In the genomic region with DNA sequence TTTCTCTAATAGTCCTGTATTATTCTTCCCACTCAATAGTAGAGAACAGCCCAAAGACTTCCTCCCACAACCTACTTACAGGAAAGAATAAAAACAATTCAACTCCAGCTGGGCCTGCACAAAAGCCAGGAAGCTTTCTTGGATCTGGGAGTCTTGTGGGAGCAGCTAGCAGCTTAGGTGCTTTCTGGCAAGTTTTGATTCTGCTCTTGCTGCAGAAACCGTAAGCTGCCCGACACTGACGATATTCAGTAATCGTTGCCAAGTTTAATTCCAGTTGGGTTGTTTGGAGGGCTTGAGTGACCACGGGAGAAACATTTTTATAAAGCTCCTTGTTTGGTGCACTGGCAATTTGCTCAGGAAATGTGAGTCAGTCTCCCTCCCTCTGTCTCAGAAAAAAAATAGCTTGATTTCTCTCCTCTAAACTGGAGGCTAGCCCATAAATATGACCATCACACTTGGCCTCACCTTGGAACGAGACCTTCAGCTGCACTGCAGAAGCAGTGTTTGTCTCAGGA, we compare ENCODE assay signal across 9 mouse cellular contexts. TPM values are rescaled to one million over a fixed set of nuclear protein-coding genes. Genes with fewer than 3 reads are reported as not detected.
DNase-seq lines count a peak whose midpoint lies in the region; ATAC-seq and TF ChIP-seq lines count a peak whose summit lies in the region.
"Had no signal": no experiment of that assay in that cellular context is flagged by ENCODE, and none has a peak within 500 bp of the region (broad histone marks: within the 10 kb centered on the region; RNA-seq: fewer than 3 reads in every experiment).

No protein-coding gene starts in this region.

- no peak for TF ChIP-seq CTCF in heart, adult 2 months (IDR thresholded peaks at IDR 0.05)

- H3K4me2 ChIP-seq in heart, embryonic 15.5 days, result no peak overlapping the region

- H3K79me2 ChIP-seq in heart, adult 2 months (replicated peaks; ENCODE audit: control insufficient read depth, insufficient read depth, low read length), result no peaks in the 10 kb centered on the region

- peaks cover 8% of the 10 kb centered on the region for H3K4me1 ChIP-seq in heart, adult 2 months (ENCODE audit: control insufficient read depth, insufficient read depth, low read length)
- H3K4me1 ChIP-seq in heart, embryonic 15.5 days (replicated peaks), result peaks cover 7% of the 10 kb centered on the region; the same call in 1 of the 2 replicates

- H3K27ac ChIP-seq in heart, adult 2 months, result peak overlapping the region; percentile 47
- no peak overlapping the region; the same call in 1 of the 2 replicates for H3K27ac ChIP-seq in heart, embryonic 15.5 days
- H3K27ac ChIP-seq: macrophage had no signal

- H3K27me3 ChIP-seq in heart, adult 2 months (ENCODE audit: control insufficient read depth, insufficient read depth, low read length), result peaks cover 4% of the 10 kb centered on the region; the same call in 1 of the 2 replicates
- no peaks in the 10 kb centered on the region for H3K27me3 ChIP-seq in heart, embryonic 15.5 days

- no peak for TF ChIP-seq EP300 in heart, adult 2 months (IDR thresholded peaks at IDR 0.05; ENCODE audit: insufficient read depth, low read depth, low read length)

- H3K9me3 ChIP-seq in heart, embryonic 15.5 days (replicated peaks), result no peaks in the 10 kb centered on the region

- H3K36me3 ChIP-seq in heart, adult 2 months (ENCODE audit: control insufficient read depth, insufficient read depth, low read length), result no peaks in the 10 kb centered on the region
- no peaks in the 10 kb centered on the region for H3K36me3 ChIP-seq in heart, embryonic 15.5 days

- 15% methylated on average over 6 of the region's 6 CpGs for WGBS in heart, adult 2 months
- WGBS in heart, embryonic 15.5 days, result 24% methylated on average over 6 of the region's 6 CpGs

- no peak for TF ChIP-seq POLR2A in heart, adult 2 months (IDR thresholded peaks at IDR 0.05; ENCODE audit: insufficient read depth, low read depth, low read length)

- ATAC-seq in heart, embryonic 15.5 days (replicated peaks; ENCODE audit: insufficient number of reproducible peaks, insufficient read depth, low FRiP score, low read depth), result 0 out of 2 replicates have a peak, but pooled peaks have one; percentile 18
- no peak for ATAC-seq in inflammation-experienced regulatory T-cells, adult 6 months

- DNase-seq in heart, adult 2 months, result peak; percentile 35 to 41
- DNase-seq in heart, postnatal 25 days (ENCODE audit: low spot score), result no peak
- DNase-seq in urinary bladder, postnatal 36 days (ENCODE audit: low spot score in 2 of 2), result peak; percentile 17 to 18
- no peak for DNase-seq in urinary bladder, postnatal 25 days (ENCODE audit: low spot score)
- peak; percentile 65 for DNase-seq in telencephalon, adult 2 months (ENCODE audit: low read depth, low spot score)
- DNase-seq in ovary, postnatal 10 days (ENCODE audit: low spot score), result no peak

- no peak overlapping the region for H3K4me3 ChIP-seq in heart, adult 2 months
- no peak overlapping the region for H3K4me3 ChIP-seq in heart, embryonic 15.5 days

- intact Hi-C loops in heart, adult 2 months (cut with DNase I), result no loop called here
- intact Hi-C loops in heart, postnatal 25 days (cut with DNase I), result no loop called here

- H3K9ac ChIP-seq in heart, adult 2 months (ENCODE audit: low read depth, low read length), result no peak overlapping the region
- no peak overlapping the region for H3K9ac ChIP-seq in heart, embryonic 15.5 days

RNA-seq across cellular contexts. Expression of a gene that starts 32.2 kb away (rescaled TPM):
- 1 to 10 TPM; 6.3 to 6.7 TPM for total RNA-seq in heart, adult 2 months (2021)
- 1.8 and 3.8 TPM in 2 replicates for polyA plus RNA-seq in heart, adult 2 months (2012; rRNA removed)
- 1 to 10 TPM; 3.7 to 4.7 TPM for total RNA-seq in heart, postnatal 25 days (2021)
- polyA plus RNA-seq in heart, embryonic 15.5 days (2015; fragmentation: Nextera tagmentation; extraction: Ambion mirVana), result 8.7 and 9.1 TPM in 2 replicates
- polyA plus RNA-seq in inflammation-experienced regulatory T-cells, adult 6 months (2017; shearing (Covaris generic)), result 1 to 10 TPM in 1 of 3 experiments, under 1 TPM in 2; 0.72 to 2.2 (median 0.85) TPM

RNA-seq across cellular contexts. Expression of a gene that starts 40.8 kb away (rescaled TPM):
- 10 to 100 TPM in 1 of 2 experiments, 1 to 10 TPM in 1; 8.8 to 11.0 TPM for total RNA-seq in heart, adult 2 months (2021)
- polyA plus RNA-seq in heart, adult 2 months (2012; rRNA removed), result 10.5 and 14.9 TPM in 2 replicates
- total RNA-seq in heart, postnatal 25 days (2021), result 10 to 100 TPM in 1 of 2 experiments, 1 to 10 TPM in 1; 9.0 to 10.6 TPM
- polyA plus RNA-seq in heart, embryonic 15.5 days (2015; fragmentation: Nextera tagmentation; extraction: Ambion mirVana), result 20.1 and 25.5 TPM in 2 replicates
- under 1 TPM in 2 of 3 experiments, not detected in 1; 0.16 to 0.97 TPM for polyA plus RNA-seq in inflammation-experienced regulatory T-cells, adult 6 months (2017; shearing (Covaris generic))

Comparison
In these comparisons a context has a peak if more than half of its experiments do, and no peak if none do; other contexts are left out.
1. DNase-seq: peak in heart, adult 2 months (2 of 2), urinary bladder, postnatal 36 days (2 of 2) and telencephalon, adult 2 months (single experiment); none in heart, postnatal 25 days (single experiment), urinary bladder, postnatal 25 days (single experiment) and ovary, postnatal 10 days (single experiment).